Mouse (Mus musculus): ENCODE results near the gene N4bp2. TPM values are rescaled to one million over a fixed set of nuclear protein-coding genes. Genes with fewer than 3 reads are reported as not detected.

Gene N4bp2
- total and polyA plus RNA-seq, 3 experiments, result 13.1 to 16.4 (median 15.1) TPM

GRCm38 (mm10) chr5:65718368-65718767, 45.0 kb upstream of the N4bp2 start:
- Histone ChIP-seq H3K79me2 (replicated peaks; ENCODE audit: control insufficient read depth, extremely low read depth, insufficient read depth, poor library complexity, severe bottlenecking) (no peaks in the 10 kb centered on the region), H3K9me3 (replicated peaks; ENCODE audit: low read length) (no peaks in the 10 kb centered on the region), H3K4me1 (ENCODE audit: control insufficient read depth in 1 of 2, insufficient read depth in 2 of 2) (peaks cover under 1 to 9% of the 10 kb centered on the region in 2 experiments; a peak in 3 of 4 replicates), H3K36me3 (replicated peaks in 1 of 2; ENCODE audit: control insufficient read depth in 1 of 2, insufficient read depth in 1 of 2, low read length in 1 of 2) (no peaks in the 10 kb centered on the region), H3K4me3 (replicated peaks in 1 of 3; ENCODE audit: low read depth in 2 of 3, low read length in 2 of 3, poor library complexity in 1 of 3) (no peak overlapping the region), H3K9ac (ENCODE audit: insufficient read depth, low read depth) (no peak overlapping the region), H3K27me3 (replicated peaks) (no peaks in the 10 kb centered on the region), H3K4me2 (ENCODE audit: insufficient read depth, low read depth, poor library complexity, severe bottlenecking) (no peak overlapping the region), H3K27ac (ENCODE audit: insufficient read depth, low read depth) (no peak overlapping the region)
- no peak for DNase-seq (ENCODE audit: extremely low read depth)
- in situ Hi-C loops (cut with MboI; ENCODE audit: low pct_ligation_motif_present, low pct_unique_long_range_greater_than_20kb, low sequenced_read_pairs), result loop anchor here (25.0 kb wide), 1 partner anchor 706 kb away; no protein-coding TSS in a partner anchor
- dilution Hi-C loops (cut with MboI; ENCODE audit: extremely low pct_ligation_motif_present, extremely low pct_unique_long_range_greater_than_20kb, low sequenced_read_pairs), result no loop called here
- TF ChIP-seq USF2 (conservative IDR thresholded peaks at IDR 0.05; ENCODE audit: low read depth, low read length), result no peak
- TF ChIP-seq E2F4 (IDR thresholded peaks at IDR 0.05; ENCODE audit: insufficient replicate concordance, low read depth, low read length), result no peak
- TF ChIP-seq CTCF (conservative IDR thresholded peaks at IDR 0.05 in 1 of 2, IDR thresholded peaks at IDR 0.05 in 1 of 2; ENCODE audit: low read depth in 2 of 2, low read length in 2 of 2), result no peak
- no peak for TF ChIP-seq ZMIZ1 (IDR thresholded peaks at IDR 0.05; ENCODE audit: low read depth, low read length)
- TF ChIP-seq RAD21 (IDR thresholded peaks at IDR 0.05; ENCODE audit: low read depth, low read length), result no peak
- TF ChIP-seq JUN (IDR thresholded peaks at IDR 0.05; ENCODE audit: insufficient read depth, low read depth, low read length), result no peak
- no peak for TF ChIP-seq KAT2A (IDR thresholded peaks at IDR 0.05; ENCODE audit: insufficient replicate concordance, low read length)
- no peak for TF ChIP-seq CHD1 (IDR thresholded peaks at IDR 0.05; ENCODE audit: low read depth, low read length)
- no peak for TF ChIP-seq POLR2A (IDR thresholded peaks at IDR 0.05; ENCODE audit: low read depth, low read length)
- TF ChIP-seq NRF1 (IDR thresholded peaks at IDR 0.05; ENCODE audit: low read depth, low read length), result no peak
- no peak for TF ChIP-seq MAZ (IDR thresholded peaks at IDR 0.05; ENCODE audit: low read depth, low read length)
- no peak for TF ChIP-seq EP300 (IDR thresholded peaks at IDR 0.05; ENCODE audit: low read length)
- TF ChIP-seq UBTF (IDR thresholded peaks at IDR 0.05; ENCODE audit: low read depth, low read length), result no peak
- no peak for TF ChIP-seq GABPA (IDR thresholded peaks at IDR 0.05; ENCODE audit: insufficient replicate concordance, low read depth, low read length)

DNA sequence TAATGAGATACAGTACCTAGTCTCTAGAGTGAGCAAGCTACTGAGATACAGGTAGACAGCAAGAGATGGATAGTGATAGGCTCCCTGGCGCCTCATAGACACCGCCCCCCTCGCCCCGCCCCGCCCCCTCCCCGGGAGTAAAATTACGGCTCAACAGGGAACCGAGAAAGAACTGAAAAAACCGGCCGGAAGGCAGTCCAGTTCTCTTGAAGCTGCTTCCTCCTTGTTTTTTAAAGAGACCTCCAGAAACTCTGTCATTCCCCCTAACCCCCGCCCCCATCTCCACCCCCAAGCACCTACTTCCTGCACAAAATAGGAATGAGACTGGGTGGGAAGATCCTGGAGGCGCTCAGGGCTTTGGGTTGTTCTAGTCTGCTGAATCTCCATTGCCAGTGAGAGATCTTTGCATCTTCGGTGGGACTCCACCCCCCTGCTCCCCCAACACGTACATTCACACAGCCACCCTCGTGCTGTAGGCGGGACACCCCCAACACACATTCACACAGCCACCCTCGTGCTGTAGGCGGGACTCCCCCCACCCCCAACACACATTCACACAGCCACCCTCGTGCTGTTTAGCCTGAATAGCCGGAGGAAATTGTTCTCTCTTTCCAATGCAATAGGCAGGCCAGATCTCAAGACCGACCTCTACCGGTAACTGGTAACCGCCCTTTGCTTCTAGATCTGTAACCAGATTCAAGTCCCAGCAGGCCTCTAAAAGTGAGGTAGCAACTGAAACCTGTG, 38.8 kb upstream of the N4bp2 start:
- Histone ChIP-seq H3K9me3 (replicated peaks; ENCODE audit: low read length) (no peaks in the 10 kb centered on the region), H3K79me2 (replicated peaks; ENCODE audit: control insufficient read depth, extremely low read depth, insufficient read depth, poor library complexity, severe bottlenecking) (no peaks in the 10 kb centered on the region), H3K36me3 (replicated peaks in 1 of 2; ENCODE audit: control insufficient read depth in 1 of 2, insufficient read depth in 1 of 2, low read length in 1 of 2) (no peaks in the 10 kb centered on the region), H3K4me1 (ENCODE audit: control insufficient read depth in 1 of 2, insufficient read depth in 2 of 2) (peaks cover 5 to 26% of the 10 kb centered on the region in 2 experiments; a peak in 3 of 4 replicates), H3K9ac (ENCODE audit: insufficient read depth, low read depth) (peak overlapping the region; percentile 80), H3K27ac (ENCODE audit: insufficient read depth, low read depth) (peak overlapping the region; percentile 96), H3K4me3 (replicated peaks in 1 of 3; ENCODE audit: low read depth in 2 of 3, low read length in 2 of 3, poor library complexity in 1 of 3) (peak overlapping the region; percentile 9 to 34 (median 25)), H3K4me2 (ENCODE audit: insufficient read depth, low read depth, poor library complexity, severe bottlenecking) (peak overlapping the region; percentile 94), H3K27me3 (replicated peaks) (peaks cover 2% of the 10 kb centered on the region)
- dilution Hi-C loops (cut with MboI; ENCODE audit: extremely low pct_ligation_motif_present, extremely low pct_unique_long_range_greater_than_20kb, low sequenced_read_pairs), result no loop called here
- in situ Hi-C loops (cut with MboI; ENCODE audit: low pct_ligation_motif_present, low pct_unique_long_range_greater_than_20kb, low sequenced_read_pairs), result loop anchor here (25.0 kb wide), 1 partner anchor 712 kb away; no protein-coding TSS in a partner anchor
- DNase-seq (ENCODE audit: extremely low read depth), result peak; percentile 97
- peak in 1 of 2 experiments; percentile 73; a peak in 2 of 4 replicates for TF ChIP-seq CTCF (conservative IDR thresholded peaks at IDR 0.05 in 1 of 2, IDR thresholded peaks at IDR 0.05 in 1 of 2; ENCODE audit: low read depth in 2 of 2, low read length in 2 of 2)
- peak; percentile 97 for TF ChIP-seq ETS1 (conservative IDR thresholded peaks at IDR 0.05; ENCODE audit: low read depth, low read length)
- TF ChIP-seq RCOR1 (conservative IDR thresholded peaks at IDR 0.05; ENCODE audit: low read depth, low read length), result no peak; the same call in 1 of the 2 replicates
- TF ChIP-seq TBP (conservative IDR thresholded peaks at IDR 0.05; ENCODE audit: low read depth, low read length), result peak; percentile 65; the same call in 1 of the 2 replicates
- no peak for TF ChIP-seq JUND (conservative IDR thresholded peaks at IDR 0.05; ENCODE audit: low read depth, low read length)
- peak; percentile 56 for TF ChIP-seq HCFC1 (IDR thresholded peaks at IDR 0.05; ENCODE audit: low read depth, low read length)
- no peak for TF ChIP-seq ZMIZ1 (IDR thresholded peaks at IDR 0.05; ENCODE audit: low read depth, low read length)
- TF ChIP-seq KAT2A (IDR thresholded peaks at IDR 0.05; ENCODE audit: insufficient replicate concordance, low read length), result no peak
- TF ChIP-seq POLR2A (IDR thresholded peaks at IDR 0.05; ENCODE audit: low read depth, low read length), result peak; percentile 53
- peak; percentile 72 for TF ChIP-seq NELFE (IDR thresholded peaks at IDR 0.05; ENCODE audit: low read depth, low read length)
- TF ChIP-seq USF2 (conservative IDR thresholded peaks at IDR 0.05; ENCODE audit: low read depth, low read length), result no peak
- no peak; the same call in 1 of the 2 replicates for TF ChIP-seq UBTF (IDR thresholded peaks at IDR 0.05; ENCODE audit: low read depth, low read length)
- 0 out of 2 replicates have a peak, but pooled peaks have one; percentile 23 for TF ChIP-seq NRF1 (IDR thresholded peaks at IDR 0.05; ENCODE audit: low read depth, low read length)
- peak; percentile 88 for TF ChIP-seq SIN3A (IDR thresholded peaks at IDR 0.05; ENCODE audit: low read length)
- no peak for TF ChIP-seq POLR2AphosphoS2 (IDR thresholded peaks at IDR 0.05; ENCODE audit: low read depth, low read length)
- TF ChIP-seq MEF2A (IDR thresholded peaks at IDR 0.05; ENCODE audit: borderline replicate concordance, low read depth, low read length), result peak; percentile 88
- TF ChIP-seq ZNF384 (IDR thresholded peaks at IDR 0.05; ENCODE audit: low read depth, low read length), result peak; percentile 62
- TF ChIP-seq TCF12 (IDR thresholded peaks at IDR 0.05; ENCODE audit: low read depth, low read length), result peak; percentile 68
- TF ChIP-seq PAX5 (IDR thresholded peaks at IDR 0.05; ENCODE audit: low read length), result no peak
- TF ChIP-seq SMC3 (IDR thresholded peaks at IDR 0.05; ENCODE audit: low read depth, low read length), result peak; percentile 51
- TF ChIP-seq MAFK (IDR thresholded peaks at IDR 0.05; ENCODE audit: insufficient replicate concordance, low read length), result no peak
- TF ChIP-seq MAX (IDR thresholded peaks at IDR 0.05; ENCODE audit: low read length), result peak; percentile 98
- TF ChIP-seq GABPA (IDR thresholded peaks at IDR 0.05; ENCODE audit: insufficient replicate concordance, low read depth, low read length), result no peak

Data from CH12.LX (cell line).